Mouse (Mus musculus) left cerebral cortex, postnatal 4 days (tissue): Measurements from ENCODE around the gene Ralgps1. TPM values are rescaled to one million over a fixed set of nuclear protein-coding genes. Genes with fewer than 3 reads are reported as not detected.
"Not testable (repeated sequence)": the region's sequence is repeated elsewhere in the genome, so short reads cannot be mapped to it uniquely, and the experiment has no call there.

Experiments
- DNase-seq: peaks from one replicate; pipeline ENCODE4 v3.0.0-alpha.2; 2022
- intact Hi-C: fragments of 180-260 bp; cut with DNase I; formaldehyde crosslinking; loops from one replicate; pipeline ENCODE4 v1.15.1; 2025
- total RNA-seq, 2 experiments: library from RNA; stranded (reverse); gene quantifications; 2 replicates each; pipeline ENCODE4 v1.2.3; 2021

Gene Ralgps1
- total RNA-seq, 2 experiments from 2014 or later, result 117 to 123 TPM

GRCm38 (mm10) chr2:33218903-33219625 is 152.2 kb downstream of the Ralgps1 start:
- intact Hi-C loops, result no loop called here
- peak; percentile 31 for DNase-seq

GRCm38 (mm10) chr2:33217425-33217794 is 153.9 kb downstream of the Ralgps1 start:
- intact Hi-C loops, result no loop called here
- no peak for DNase-seq

- no peak for DNase-seq
- intact Hi-C loops, result no loop called here
Measured at GRCm38 (mm10) chr2:33216645-33217424, 154.5 kb downstream of the Ralgps1 start.

GRCm38 (mm10) chr2:33215700-33216509 is 155.4 kb downstream of the Ralgps1 start, which contains the start of gene Angptl2:
Gene Angptl2 (plus strand): TSS chr2:33216069.
- intact Hi-C loops, result no loop called here
- peak; percentile 95 for DNase-seq

GRCm38 (mm10) chr2:33215177-33215699 is 156.0 kb downstream of the Ralgps1 start:
- intact Hi-C loops, result no loop called here
- no peak for DNase-seq

- DNase-seq, result peak; percentile 28
- intact Hi-C loops, result not testable (repeated sequence)
Measured at GRCm38 (mm10) chr2:33211263-33211662, 160.0 kb downstream of the Ralgps1 start.

GRCm38 (mm10) chr2:33210841-33211240 is 160.4 kb downstream of the Ralgps1 start:
- peak; percentile 30 for DNase-seq
- intact Hi-C loops, result no loop called here

GRCm38 (mm10) chr2:33208134-33208533 is 163.2 kb downstream of the Ralgps1 start:
- intact Hi-C loops, result no loop called here
- DNase-seq, result no peak

- peak; percentile 22 for DNase-seq
- intact Hi-C loops, result no loop called here
Measured at GRCm38 (mm10) chr2:33207069-33207468, 164.2 kb downstream of the Ralgps1 start.

GRCm38 (mm10) chr2:33205939-33206525 is 165.3 kb downstream of the Ralgps1 start:
- DNase-seq, result no peak
- intact Hi-C loops, result no loop called here

GRCm38 (mm10) chr2:33204980-33205379 is 166.3 kb downstream of the Ralgps1 start:
- no peak for DNase-seq
- intact Hi-C loops, result no loop called here

GRCm38 (mm10) chr2:33203284-33203683 is 168.0 kb downstream of the Ralgps1 start:
- intact Hi-C loops, result no loop called here
- DNase-seq, result no peak

GRCm38 (mm10) chr2:33200368-33201068 is 170.8 kb downstream of the Ralgps1 start:
- no peak for DNase-seq
- intact Hi-C loops, result no loop called here

GRCm38 (mm10) chr2:33189976-33190375 is 181.3 kb downstream of the Ralgps1 start:
- intact Hi-C loops, result loop anchor here (10.0 kb wide), 1 partner anchor 135 kb away; no protein-coding TSS in a partner anchor
- no peak for DNase-seq

GRCm38 (mm10) chr2:33188925-33189670 is 182.2 kb downstream of the Ralgps1 start:
- intact Hi-C loops, result loop anchor here (10.0 kb wide), 1 partner anchor 136 kb away; no protein-coding TSS in a partner anchor
- no peak for DNase-seq

GRCm38 (mm10) chr2:33187874-33188273 is 183.4 kb downstream of the Ralgps1 start:
- intact Hi-C loops, result loop anchor here (10.0 kb wide), 1 partner anchor 137 kb away; no protein-coding TSS in a partner anchor
- no peak for DNase-seq

- intact Hi-C loops, result loop anchor here (10.0 kb wide), 1 partner anchor 138 kb away; no protein-coding TSS in a partner anchor
- no peak for DNase-seq
Measured at GRCm38 (mm10) chr2:33186505-33186904, 184.8 kb downstream of the Ralgps1 start.

GRCm38 (mm10) chr2:33185258-33185657 is 186.0 kb downstream of the Ralgps1 start:
- intact Hi-C loops, result loop anchor here (10.0 kb wide), 1 partner anchor 140 kb away; no protein-coding TSS in a partner anchor
- no peak for DNase-seq

- intact Hi-C loops, result loop anchor here (10.0 kb wide), 1 partner anchor 140 kb away; no protein-coding TSS in a partner anchor
- no peak for DNase-seq
Measured at GRCm38 (mm10) chr2:33184641-33185040, 186.6 kb downstream of the Ralgps1 start.
